Mouse (Mus musculus) lung, postnatal 14 days (tissue): ENCODE measurements around the gene Mgat3.

Source experiments
- DNase-seq: peaks from one replicate; pipeline ENCODE4 v3.0.0; 2021

The Mgat3 gene

GRCm38 (mm10) chr15:80232331-80232730, 58.8 kb downstream of the Mgat3 start:
- DNase-seq: no peak

- DNase-seq: no peak
Measured at GRCm38 (mm10) chr15:80233053-80233452, 59.5 kb downstream of the Mgat3 start.

- peak; percentile 99 for DNase-seq
Measured at GRCm38 (mm10) chr15:80233733-80234509, 60.4 kb downstream of the Mgat3 start, which contains the start of gene Mief1. Mief1 (plus strand) TSS chr15:80234018.

GRCm38 (mm10) chr15:80235535-80235934, 62.0 kb downstream of the Mgat3 start, which contains the start of gene AC140267.1:
AC140267.1 (plus strand) TSS chr15:80235835.
- DNase-seq: no peak

- no peak for DNase-seq
Measured at GRCm38 (mm10) chr15:80248135-80248534, 74.6 kb downstream of the Mgat3 start.

GRCm38 (mm10) chr15:80248596-80248995, 75.1 kb downstream of the Mgat3 start:
- DNase-seq: no peak

GRCm38 (mm10) chr15:80249672-80250071, 76.2 kb downstream of the Mgat3 start:
- DNase-seq: no peak

GRCm38 (mm10) chr15:80250586-80250985, 77.1 kb downstream of the Mgat3 start:
- DNase-seq: no peak

GRCm38 (mm10) chr15:80253530-80253929, 80.0 kb downstream of the Mgat3 start:
- DNase-seq: no peak

GRCm38 (mm10) chr15:80254207-80254606, 80.7 kb downstream of the Mgat3 start:
- DNase-seq: peak; percentile 47

GRCm38 (mm10) chr15:80254847-80255645, 81.5 kb downstream of the Mgat3 start, which contains the start of gene Atf4:
Atf4 (plus strand) TSS chr15:80255184.
- peak; percentile 98 for DNase-seq

- DNase-seq: peak; percentile 87
Measured at GRCm38 (mm10) chr15:80255646-80256121, 82.2 kb downstream of the Mgat3 start.

GRCm38 (mm10) chr15:80256242-80256641, 82.7 kb downstream of the Mgat3 start:
- DNase-seq: peak; percentile 8

GRCm38 (mm10) chr15:80256656-80257601, 83.4 kb downstream of the Mgat3 start:
- no peak for DNase-seq

GRCm38 (mm10) chr15:80257602-80258239, 84.2 kb downstream of the Mgat3 start:
- no peak for DNase-seq

- no peak for DNase-seq
Measured at GRCm38 (mm10) chr15:80258240-80259170, 85.0 kb downstream of the Mgat3 start.

GRCm38 (mm10) chr15:80259406-80260045, 86.0 kb downstream of the Mgat3 start:
- no peak for DNase-seq

- peak; percentile 90 for DNase-seq
Measured at GRCm38 (mm10) chr15:80260677-80261076, 87.2 kb downstream of the Mgat3 start.

GRCm38 (mm10) chr15:80261100-80261499, 87.6 kb downstream of the Mgat3 start:
- no peak for DNase-seq
